Mouse (Mus musculus): Measurements from ENCODE around the gene Fank1.

- TF ChIP-seq EP300 (IDR thresholded peaks at IDR 0.05; ENCODE audit: low read depth) (no peak), CTCF (IDR thresholded peaks at IDR 0.05; ENCODE audit: low read depth) (peak; percentile 54)
Measured at GRCm38 (mm10) chr7:133823751-133824150, 47.1 kb downstream of the Fank1 start.
